Mouse (Mus musculus): ENCODE data around the gene Frmd5. TPM values are rescaled to one million over a fixed set of nuclear protein-coding genes. Genes with fewer than 3 reads are reported as not detected.

The Frmd5 gene
- polyA plus RNA-seq, 1 experiment from 2014 or later = 0.47 TPM

DNA sequence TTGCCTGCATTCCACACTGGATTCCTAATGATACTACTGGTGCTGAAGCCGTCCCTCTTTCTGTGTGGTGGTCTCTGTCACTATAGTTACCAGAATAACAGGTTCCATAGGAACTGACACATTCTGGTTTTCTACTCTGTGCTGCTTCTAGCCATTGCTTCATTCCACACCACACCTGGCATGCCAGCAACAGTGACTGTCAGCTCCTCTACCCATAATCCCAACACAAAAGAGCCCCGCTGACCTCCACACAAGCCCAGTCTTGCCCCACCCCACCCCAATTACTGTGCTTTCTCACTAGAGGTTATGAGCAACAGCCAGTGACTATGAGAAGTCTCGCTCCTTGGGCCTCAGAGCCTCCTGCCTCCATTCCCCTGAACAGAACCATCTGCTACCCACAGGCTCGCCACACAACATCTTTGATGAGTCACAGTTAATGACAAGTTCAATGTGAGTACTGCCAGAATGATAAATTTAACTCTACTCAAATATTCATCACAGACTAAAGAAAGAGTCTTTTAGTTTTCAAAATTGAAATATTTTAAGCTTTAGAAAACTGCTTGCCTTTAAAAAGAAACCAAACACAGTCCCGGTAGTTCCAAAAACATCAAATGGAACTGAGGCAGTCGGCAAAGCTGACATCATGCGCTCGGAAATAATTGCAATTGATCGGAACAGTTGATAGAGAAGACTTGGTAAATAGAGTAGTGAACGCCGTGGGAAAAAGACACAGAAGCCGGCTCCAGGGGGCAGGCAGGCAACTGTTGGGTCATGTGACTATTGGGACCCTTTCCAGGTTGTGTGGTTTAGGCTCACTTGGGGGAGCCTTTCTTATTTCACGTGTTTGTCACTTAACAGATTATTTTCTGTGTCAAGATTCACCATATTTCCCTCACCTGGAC, 185.4 kb downstream of the Frmd5 start:
- no peak for DNase-seq (ENCODE audit: low spot score)

DNA sequence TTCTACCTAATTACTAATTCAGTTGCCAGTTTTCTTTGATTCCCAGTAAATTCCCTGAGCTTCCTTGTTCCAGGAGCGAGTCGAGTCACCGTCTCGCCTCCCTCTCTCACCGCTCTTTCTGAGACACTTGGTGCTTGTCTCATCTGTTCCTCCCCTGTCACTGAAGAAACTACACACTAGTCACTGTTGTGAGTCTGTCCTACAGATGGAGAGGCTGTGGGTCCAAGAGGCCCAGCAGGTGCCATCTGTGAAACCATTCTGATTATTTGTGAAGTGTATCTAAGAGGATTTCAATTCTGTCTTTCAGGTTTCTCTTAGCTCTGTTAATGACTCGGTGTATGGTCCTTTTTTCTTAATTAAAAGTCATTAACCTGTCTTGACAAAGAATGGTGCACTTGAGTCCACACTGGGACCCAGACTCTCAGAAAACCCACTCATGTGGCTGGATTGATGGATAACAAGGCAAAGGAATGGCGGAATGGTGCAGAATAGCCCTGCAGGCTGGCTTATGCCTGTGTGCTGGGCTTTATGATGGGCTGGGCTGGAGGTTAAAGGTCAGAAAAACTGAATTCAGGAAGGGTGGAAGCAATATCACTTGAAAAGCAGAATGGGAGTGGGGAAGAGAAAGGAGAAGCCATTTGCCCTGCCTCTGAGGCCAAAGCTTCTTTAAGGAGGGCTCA, 186.2 kb downstream of the Frmd5 start:
- DNase-seq (ENCODE audit: low spot score) = no peak

DNA sequence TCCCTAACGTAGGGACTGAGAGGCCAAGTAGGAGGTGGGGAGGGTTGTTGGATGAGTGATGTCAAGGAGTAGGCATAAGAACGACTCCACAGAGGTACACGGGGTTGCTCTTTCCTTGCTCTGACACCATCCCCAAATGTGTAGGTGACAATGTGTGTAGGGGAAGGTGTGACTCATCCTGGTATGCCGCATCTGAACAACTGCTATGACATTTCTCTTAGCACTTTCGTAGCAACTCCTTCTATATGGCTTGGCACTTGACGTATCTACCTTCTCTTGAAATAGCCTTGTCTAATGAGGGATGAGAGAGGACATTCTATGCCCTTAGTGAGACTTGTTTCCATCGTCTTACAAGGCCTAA, 191.7 kb downstream of the Frmd5 start:
- no peak for DNase-seq (ENCODE audit: low spot score)

DNA sequence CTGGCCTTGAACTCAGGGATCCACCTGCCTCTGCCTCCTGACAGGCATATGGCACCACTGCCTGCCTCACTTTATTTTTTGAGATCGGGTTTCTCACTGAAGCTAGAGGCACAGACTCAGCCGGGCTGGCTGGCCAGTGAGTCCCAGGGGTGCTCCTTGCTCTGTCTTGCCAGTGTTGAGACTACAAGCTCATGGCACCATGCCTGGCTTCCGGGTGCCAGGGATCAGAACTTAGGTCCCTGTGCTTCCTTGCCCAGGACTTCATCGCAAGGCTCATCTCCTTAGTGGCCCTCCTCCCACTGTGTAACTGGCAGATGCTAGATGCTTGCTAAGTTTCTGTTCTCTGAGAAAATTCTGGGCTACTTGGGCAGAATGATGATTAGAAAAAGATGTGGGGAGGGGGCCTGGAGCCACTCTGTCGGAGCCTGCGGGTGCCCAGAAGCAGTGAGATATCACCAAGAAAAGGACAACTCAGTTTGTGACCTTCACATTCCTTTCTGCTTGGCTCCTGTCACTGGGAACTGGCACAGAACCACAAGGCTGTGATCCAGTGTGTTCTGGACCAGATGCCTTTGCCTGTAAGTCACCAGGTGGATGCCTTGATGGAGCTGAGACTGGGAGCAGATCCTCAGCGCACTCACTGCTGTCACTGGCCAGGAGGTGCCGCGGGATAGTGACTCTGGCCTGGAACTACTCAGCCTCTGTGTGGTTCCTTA, 192.2 kb downstream of the Frmd5 start:
- DNase-seq (ENCODE audit: low spot score) = no peak

DNA sequence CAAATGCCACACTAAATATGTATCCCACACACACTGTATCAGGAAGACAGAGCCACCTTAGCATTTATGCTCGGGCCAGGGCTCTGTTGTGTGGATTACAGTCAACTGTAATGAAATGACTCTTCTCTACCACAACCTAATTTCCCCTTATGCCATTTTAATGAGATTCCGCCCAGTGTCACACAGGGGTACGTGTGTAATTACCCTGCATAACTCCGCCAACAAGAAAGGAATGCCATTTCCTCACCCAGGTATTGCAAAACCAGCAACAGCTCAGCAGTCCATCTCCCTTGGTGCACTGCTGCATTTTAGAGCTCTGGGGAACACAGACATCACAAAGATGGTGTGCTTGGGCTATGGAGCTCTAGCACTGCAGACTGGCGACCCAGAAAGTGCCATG, 194.8 kb downstream of the Frmd5 start:
- DNase-seq (ENCODE audit: low spot score) = no peak

DNA sequence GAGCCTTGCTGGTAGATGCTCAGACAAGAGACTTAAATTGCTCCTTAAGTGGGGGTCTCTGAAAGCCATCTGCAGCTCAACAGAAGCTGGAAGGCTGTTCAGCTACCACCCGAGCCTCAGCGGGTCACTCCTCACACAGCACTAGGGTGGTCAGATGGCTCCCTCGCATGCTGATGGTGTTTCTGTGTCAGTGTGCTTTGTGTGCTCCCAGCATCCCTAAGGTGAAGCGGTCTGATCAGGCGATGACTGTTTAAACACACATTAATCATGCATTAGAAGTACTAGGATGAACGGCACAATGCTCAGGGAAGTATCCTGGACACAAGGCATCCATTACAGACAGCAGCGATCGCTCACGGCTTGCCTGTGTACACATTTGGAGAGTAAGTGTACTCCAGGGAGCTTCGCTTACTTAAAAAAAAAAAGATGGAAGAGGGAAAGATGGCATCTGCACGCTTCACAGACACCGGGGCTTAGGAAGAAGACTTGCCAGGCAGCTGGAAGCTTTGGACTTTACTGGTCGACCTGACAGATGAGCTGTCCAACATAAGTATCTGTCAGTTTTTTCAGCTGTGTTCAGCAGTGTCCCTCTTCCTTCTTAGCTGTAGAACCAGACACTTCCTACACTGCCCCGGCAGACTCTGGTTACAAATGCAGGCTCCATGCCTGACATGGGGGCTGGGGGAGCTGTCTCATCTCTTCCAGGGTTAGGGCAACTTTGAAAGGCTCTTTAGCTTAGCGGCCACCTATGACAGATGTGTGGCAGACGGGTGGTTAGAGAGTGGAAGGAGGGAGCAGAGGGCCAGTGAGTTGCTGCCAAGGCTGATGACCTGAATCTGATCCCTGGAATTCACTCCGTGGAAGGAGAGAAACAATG, 196.6 kb downstream of the Frmd5 start:
- no peak for DNase-seq (ENCODE audit: low spot score)

DNA sequence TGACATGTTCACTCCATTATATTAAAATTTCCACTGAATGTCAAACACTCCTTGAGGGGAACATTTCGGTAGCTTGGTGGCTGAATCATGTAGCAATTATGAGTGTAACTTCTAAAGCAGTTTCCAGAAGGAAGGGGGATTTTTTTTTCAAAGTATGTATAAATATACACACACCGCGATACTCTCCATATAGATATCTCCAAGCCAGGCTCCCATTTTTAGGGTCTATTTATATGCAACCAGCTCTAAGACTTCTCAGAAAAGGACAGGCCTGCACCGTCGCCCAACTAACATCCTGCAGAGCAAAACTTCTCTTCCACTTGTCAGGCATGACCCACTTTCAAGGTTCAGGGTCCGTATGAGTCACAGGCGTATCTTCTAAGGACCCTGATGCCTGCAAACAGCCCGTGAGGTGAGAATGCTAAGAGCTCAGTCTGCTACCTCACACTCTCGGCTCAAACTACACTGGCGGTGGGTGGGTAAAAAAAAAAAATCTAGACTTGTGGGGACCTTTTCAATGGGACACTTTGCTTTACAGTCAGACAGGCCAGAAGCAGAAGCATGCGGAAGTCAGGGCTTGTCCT, 197.7 kb downstream of the Frmd5 start:
- DNase-seq (ENCODE audit: low spot score) = no peak

DNA sequence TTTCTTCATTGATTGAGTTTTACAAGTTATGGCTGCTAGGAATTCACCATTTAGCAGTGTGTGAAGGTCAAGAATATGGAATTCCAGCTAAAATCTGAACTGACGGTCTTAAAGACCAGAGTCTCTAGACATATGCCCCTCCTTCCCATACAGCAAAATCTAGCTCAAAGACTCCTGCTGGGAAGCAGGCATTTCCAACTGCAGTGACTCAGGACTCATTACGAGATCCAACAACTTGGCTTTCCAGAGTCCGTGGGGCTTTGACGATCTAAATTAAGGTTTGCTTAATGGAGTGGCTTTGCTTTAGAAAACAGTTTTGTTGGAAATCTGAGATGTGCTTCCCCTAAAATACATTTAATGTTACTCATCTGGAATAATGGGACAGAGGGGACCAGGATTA, 204.5 kb downstream of the Frmd5 start:
- DNase-seq (ENCODE audit: low spot score) = no peak

DNA sequence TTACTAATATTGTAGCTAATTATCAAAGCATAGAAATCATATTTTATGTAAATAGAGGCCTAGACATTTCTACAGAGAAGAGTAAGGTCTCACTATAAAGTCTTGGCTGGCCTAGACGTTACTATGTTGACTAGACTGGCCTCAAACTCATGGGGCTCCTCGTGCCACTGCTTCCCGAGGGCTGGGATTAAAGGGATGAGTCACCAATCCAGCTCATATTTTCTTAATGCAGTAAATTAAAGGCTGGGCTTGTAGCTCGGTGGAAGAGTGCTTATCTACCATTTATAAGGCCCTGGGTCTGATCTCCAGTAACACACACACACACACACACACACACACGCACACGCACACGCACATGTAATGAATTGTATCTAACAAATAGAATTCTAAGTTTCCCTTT, 205.3 kb downstream of the Frmd5 start:
- no peak for DNase-seq (ENCODE audit: low spot score)

DNA sequence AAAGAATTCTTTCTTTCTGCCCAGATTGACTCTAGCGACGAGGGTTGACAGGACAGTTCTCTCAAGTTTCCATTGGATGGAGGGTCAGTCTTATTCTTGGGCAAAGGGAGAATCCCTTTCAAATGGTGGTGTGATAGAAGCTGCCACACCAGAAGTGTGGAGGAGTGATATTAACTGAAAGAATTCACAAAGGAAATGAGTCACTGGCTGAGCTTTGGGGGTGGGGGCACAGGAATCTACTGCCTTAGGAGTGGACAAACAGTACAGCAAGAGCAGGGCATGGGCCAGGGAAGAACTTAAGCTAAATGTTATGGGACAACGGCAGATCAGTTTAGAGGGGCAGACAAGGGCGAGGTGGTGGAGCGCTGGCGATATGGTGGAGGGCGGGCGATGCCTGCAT, 206.2 kb downstream of the Frmd5 start:
- DNase-seq (ENCODE audit: low spot score) = no peak

DNA sequence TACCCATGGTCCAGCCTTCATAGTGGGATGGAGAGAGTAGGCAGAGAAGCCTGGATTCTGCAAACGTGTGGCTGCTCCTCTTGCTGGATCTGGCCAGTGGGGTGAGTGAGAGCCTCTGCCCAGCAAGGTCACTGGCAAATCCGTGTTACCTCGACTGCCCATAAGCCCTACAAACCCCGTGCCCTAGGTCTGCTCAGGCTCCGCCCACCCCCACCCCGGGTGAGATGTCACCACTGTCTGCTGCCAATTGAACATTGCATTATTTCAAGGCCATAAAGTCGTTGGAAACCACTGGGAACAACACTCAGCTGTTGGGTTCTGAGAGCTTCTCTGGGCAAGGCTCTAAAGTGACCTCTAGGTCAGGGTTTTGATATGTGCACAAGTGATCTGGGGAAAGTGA, 208.6 kb downstream of the Frmd5 start:
- DNase-seq (ENCODE audit: low spot score) = no peak

DNA sequence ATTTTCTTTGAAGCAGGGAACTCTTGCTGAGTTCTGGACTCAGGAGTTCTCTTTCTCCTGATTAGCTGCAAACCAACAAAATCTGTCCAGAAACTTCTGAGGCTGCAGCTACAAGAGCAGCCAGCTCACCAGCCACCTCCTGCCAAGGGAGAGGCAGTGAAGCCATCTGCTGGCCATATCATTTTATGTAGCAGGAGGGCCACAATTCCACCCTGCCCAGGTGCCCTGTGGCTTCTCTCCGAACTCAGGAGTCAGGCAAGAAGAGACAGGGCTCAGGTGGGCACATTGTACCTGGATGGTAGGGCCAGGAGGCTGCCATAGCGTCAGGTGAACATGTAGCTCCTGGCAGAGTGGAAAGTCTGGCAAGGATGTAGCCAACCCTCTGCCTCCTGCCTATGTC, 210.3 kb downstream of the Frmd5 start:
- DNase-seq (ENCODE audit: low spot score) = no peak

DNA sequence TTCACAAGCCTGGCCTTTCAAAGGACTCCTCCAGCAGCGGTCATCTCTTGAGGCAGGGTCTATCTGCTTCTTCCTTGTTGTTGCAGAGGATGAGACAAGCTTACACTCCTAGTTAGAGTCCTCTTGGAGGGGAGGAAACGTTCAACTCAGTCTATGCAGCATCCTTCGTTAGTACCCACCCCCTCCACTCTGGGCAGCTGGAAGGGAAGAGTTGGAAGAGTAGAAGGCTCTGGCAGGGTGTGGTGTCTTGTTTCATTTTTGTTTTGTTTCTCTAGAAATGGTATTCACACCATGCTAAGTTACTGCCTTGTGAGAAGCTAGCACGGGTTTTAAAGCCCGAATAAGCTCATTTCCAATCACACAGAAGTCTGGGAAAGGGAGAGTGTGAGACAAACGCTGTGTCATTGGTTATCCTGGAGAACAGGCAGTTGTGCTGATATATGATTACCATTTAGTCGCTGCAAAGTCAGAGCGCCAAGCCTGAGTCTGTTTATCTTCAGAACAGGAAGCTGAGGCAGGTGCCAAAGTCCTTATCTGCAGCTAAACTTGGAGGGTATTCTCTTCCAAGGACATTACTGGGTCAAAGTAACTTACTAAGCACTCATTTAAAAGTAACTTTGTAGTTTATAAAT, 212.1 kb downstream of the Frmd5 start:
- peak; percentile 20 for DNase-seq (ENCODE audit: low spot score)

DNA sequence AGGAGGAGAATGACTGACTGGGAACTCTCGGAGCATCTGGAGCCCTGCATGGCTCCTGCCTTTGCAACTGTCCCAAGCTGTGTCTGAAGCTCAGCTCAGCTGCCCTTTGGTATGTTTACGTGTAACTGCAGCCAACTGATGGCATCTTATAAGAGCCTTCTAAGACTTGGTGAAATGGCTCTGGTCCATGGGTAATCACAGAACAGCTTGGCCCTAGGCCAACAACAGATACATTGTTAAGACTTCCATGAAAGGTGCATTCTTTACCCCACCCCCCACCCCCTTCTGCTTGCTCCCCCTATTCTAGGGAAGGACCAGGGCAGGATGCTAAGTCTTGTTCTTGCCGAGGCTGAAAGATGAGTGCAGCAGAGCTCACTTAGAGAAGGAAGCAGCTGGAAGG, 212.8 kb downstream of the Frmd5 start:
- DNase-seq (ENCODE audit: low spot score) = no peak

DNA sequence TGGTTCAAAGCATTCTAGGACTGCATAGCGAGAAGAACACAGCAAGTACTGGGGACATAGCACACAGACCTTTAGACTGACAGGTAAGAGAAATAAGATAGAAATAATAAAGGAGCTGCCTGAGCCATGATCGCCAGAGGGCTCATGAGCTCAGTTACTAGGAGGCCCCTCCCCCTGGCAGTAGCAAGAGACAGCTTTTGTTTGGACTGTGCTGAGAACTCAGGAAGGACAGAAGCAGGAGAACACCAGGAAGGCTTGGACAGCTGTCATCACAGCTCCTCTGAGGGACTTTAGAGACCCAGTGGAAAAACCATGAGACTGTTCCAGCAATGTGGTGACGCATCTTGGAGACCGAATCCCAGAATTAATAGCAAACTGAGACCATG, 218.6 kb downstream of the Frmd5 start:
- no peak for DNase-seq (ENCODE audit: low spot score)

DNA sequence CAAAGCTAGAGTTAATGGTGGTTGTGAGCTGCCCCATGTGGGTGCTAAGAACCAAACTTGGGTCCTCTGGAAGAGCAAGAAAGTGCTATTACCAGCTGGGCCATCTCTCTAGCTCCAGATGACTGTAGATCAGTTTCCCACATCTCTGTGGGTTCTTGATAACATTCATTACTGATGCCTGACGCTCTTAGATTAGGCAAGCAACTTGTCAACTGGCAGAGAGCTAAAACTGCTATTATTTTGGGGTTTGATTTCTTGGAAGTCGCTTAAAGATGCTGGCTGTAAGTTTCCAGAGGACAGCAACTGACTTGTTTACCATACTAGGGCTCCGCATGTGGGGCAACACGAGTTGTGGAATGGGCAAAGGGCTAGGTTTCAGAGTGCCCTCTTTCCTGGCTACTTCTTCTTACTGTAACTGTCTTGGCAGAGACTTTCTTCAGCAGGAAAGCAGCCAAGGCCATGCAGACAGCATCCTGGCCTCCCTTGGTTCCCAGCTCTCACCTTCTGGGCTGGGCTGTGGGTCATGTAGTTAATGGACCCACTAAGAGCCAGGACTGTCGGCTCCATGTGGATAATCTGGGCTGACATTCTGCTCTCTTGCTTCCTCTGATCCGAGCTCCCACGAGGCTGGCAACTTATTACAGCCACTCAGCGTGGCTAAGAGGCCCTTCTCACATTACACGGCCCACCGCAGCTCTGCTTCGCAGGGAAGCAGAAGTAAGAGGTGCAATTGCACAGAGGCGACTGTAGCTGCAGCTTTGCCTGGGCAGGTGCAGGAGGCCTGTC, 219.2 kb downstream of the Frmd5 start:
- DNase-seq (ENCODE audit: low spot score) = no peak

DNA sequence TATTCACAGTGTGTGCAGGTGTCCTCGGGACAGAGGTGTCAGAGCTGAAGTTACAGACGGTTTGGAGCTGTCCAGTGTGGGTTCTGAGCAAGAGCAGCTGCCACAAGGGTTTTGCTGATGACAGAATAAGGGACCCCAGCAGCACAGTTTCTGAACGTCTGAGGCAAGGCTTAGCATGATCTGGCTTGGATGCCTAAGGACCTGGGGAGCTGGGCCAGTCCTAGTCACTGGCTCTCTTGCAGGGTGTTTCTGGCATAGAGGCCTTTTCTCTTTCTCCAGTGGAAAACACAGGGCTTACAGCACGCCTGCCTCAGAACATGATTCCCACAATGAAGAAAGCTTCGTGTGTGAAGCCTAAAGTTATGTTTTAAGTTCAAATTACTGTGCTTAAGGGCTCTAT, 222.2 kb downstream of the Frmd5 start:
- no peak for DNase-seq (ENCODE audit: low spot score)

DNA sequence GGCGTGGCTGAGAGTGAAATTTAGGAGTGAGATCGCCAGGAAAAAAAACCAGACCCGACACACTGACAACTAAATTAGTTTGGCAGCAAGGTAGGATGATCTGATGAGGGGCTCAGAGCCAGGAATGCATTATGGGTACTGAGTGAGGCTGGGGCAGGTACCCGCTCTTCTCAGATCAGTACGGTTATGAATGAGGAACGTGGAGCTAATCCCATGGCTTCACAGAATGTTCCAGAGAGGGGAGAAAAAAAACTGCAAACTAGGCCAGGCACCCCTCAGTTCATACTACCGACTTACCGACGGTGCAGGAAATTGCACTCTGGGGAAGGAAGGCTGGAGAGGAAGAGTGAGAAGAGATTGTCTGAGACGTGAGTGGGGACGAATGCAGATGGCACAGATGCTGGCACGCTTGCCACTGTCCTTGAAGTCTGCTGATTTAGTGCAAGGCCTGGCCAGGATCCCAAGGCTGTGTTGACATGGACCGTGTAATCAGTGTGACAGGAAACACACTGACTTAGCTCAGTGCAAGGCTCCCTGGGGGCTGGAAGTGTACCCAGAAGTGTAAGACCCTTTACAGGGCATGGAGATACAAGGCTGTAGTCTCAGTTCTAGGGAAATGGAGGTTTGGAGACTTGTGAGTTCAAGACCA, 223.3 kb downstream of the Frmd5 start:
- no peak for DNase-seq (ENCODE audit: low spot score)

DNA sequence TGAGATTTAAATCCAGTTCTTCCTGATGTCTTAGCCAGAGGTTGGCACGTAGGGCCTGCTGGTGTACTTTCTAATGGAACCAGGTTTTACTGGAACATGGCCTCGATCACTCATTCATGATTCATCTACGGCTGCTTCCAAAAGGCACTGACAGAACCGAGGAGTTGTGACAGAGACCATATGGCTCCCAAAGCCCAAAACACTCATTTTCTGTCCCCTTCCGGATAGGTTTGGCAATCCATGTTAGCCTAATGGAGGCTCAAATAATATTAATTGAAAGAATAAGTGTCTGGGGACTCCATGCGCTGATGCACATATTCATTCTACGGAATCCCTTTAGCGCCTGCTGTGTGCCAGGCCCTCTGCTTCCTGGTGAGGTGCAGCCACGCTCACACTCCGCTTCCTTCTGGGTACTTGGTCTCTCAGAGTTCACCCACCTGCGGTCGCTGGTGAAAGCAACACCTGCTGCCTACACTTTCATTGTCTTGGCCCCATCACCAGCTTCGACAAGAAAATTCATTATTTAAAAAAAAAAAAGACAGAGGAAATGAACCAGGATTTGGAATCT, 224.0 kb downstream of the Frmd5 start:
- DNase-seq (ENCODE audit: low spot score) = no peak
